Mouse (Mus musculus): ENCODE measurements around the gene Wwtr1. TPM values are rescaled to one million over a fixed set of nuclear protein-coding genes. Genes with fewer than 3 reads are reported as not detected.

Wwtr1 gene
- total RNA-seq, 2 experiments from 2014 or later, result 22.4 to 31.7 TPM

GRCm38 (mm10) chr3:57554890-57555239 is 20.8 kb downstream of the Wwtr1 start:
- intact Hi-C loops (cut with DNase I), result no loop called here
- peak overlapping the region; percentile 24; the same call in 1 of the 2 replicates for H3K27ac ChIP-seq

GRCm38 (mm10) chr3:57554124-57554889 is 21.4 kb downstream of the Wwtr1 start:
- H3K4me3 ChIP-seq, result no peak overlapping the region
- DNase-seq, result no peak
- peak overlapping the region; percentile 24; the same call in 1 of the 2 replicates for H3K27ac ChIP-seq
- intact Hi-C loops (cut with DNase I), result no loop called here
- TF ChIP-seq CTCF (IDR thresholded peaks at IDR 0.05), result no peak

More at GRCm38 (mm10) chr3:57554890-57555239, 20.8 kb downstream of the Wwtr1 start:
- DNase-seq, result no peak
- no peak overlapping the region for H3K4me3 ChIP-seq
- TF ChIP-seq CTCF (IDR thresholded peaks at IDR 0.05), result no peak

- Histone ChIP-seq H3K27ac (no peak overlapping the region), H3K4me3 (no peak overlapping the region)
- DNase-seq, result no peak
- no peak for TF ChIP-seq CTCF (IDR thresholded peaks at IDR 0.05)
- intact Hi-C loops (cut with DNase I), result no loop called here
These were observed 22.6 kb downstream of the Wwtr1 start for GRCm38 (mm10) chr3:57553108-57553507.

GRCm38 (mm10) chr3:57551210-57551609 is 24.5 kb downstream of the Wwtr1 start:
- intact Hi-C loops (cut with DNase I), result no loop called here
- no peak for DNase-seq
- TF ChIP-seq CTCF (IDR thresholded peaks at IDR 0.05), result no peak
- Histone ChIP-seq H3K27ac (peak overlapping the region; percentile 10; the same call in 1 of the 2 replicates), H3K4me3 (no peak overlapping the region)

- DNase-seq, result no peak
- intact Hi-C loops (cut with DNase I), result no loop called here
- Histone ChIP-seq H3K27ac (peak overlapping the region; percentile 10; the same call in 1 of the 2 replicates), H3K4me3 (no peak overlapping the region)
- no peak for TF ChIP-seq CTCF (IDR thresholded peaks at IDR 0.05)
These were observed 25.1 kb downstream of the Wwtr1 start for GRCm38 (mm10) chr3:57550468-57551185.

- Histone ChIP-seq H3K4me3 (peak overlapping the region; percentile 33), H3K27ac (peak overlapping the region; percentile 70)
- DNase-seq, result no peak
- intact Hi-C loops (cut with DNase I), result no loop called here
- TF ChIP-seq CTCF (IDR thresholded peaks at IDR 0.05), result no peak
These were observed 31.6 kb downstream of the Wwtr1 start for GRCm38 (mm10) chr3:57544154-57544553.

GRCm38 (mm10) chr3:57542848-57543380 is 32.8 kb downstream of the Wwtr1 start:
- no peak for DNase-seq
- no peak overlapping the region for H3K4me3 ChIP-seq
- no peak overlapping the region for H3K27ac ChIP-seq
- no peak for TF ChIP-seq CTCF (IDR thresholded peaks at IDR 0.05)
- intact Hi-C loops (cut with DNase I), result no loop called here

GRCm38 (mm10) chr3:57541205-57541604 is 34.5 kb downstream of the Wwtr1 start:
- intact Hi-C loops (cut with DNase I), result no loop called here
- TF ChIP-seq CTCF (IDR thresholded peaks at IDR 0.05), result no peak
- DNase-seq, result no peak
- H3K4me3 ChIP-seq, result peak overlapping the region; percentile 36
- H3K27ac ChIP-seq, result peak overlapping the region; percentile 70

- no peak for DNase-seq
- intact Hi-C loops (cut with DNase I), result no loop called here
- TF ChIP-seq CTCF (IDR thresholded peaks at IDR 0.05), result no peak
- peak overlapping the region; percentile 70 for H3K27ac ChIP-seq
- H3K4me3 ChIP-seq, result no peak overlapping the region
These were observed 35.2 kb downstream of the Wwtr1 start for GRCm38 (mm10) chr3:57540474-57540873.

- no peak for DNase-seq
- no peak overlapping the region for H3K4me3 ChIP-seq
- peak overlapping the region; percentile 46; the same call in 1 of the 2 replicates for H3K27ac ChIP-seq
- intact Hi-C loops (cut with DNase I), result no loop called here
- no peak for TF ChIP-seq CTCF (IDR thresholded peaks at IDR 0.05)
These were observed 40.1 kb downstream of the Wwtr1 start for GRCm38 (mm10) chr3:57535483-57536185.

GRCm38 (mm10) chr3:57534450-57534849 is 41.3 kb downstream of the Wwtr1 start:
- Histone ChIP-seq H3K27ac (peak overlapping the region; percentile 69; the same call in 1 of the 2 replicates), H3K4me3 (no peak overlapping the region)
- DNase-seq, result no peak
- intact Hi-C loops (cut with DNase I), result no loop called here
- no peak for TF ChIP-seq CTCF (IDR thresholded peaks at IDR 0.05)

GRCm38 (mm10) chr3:57533876-57534275 is 41.8 kb downstream of the Wwtr1 start:
- no peak for TF ChIP-seq CTCF (IDR thresholded peaks at IDR 0.05)
- DNase-seq, result no peak
- peak overlapping the region; percentile 69 for H3K27ac ChIP-seq
- no peak overlapping the region for H3K4me3 ChIP-seq
- intact Hi-C loops (cut with DNase I), result no loop called here
